Mouse (Mus musculus) right cerebral cortex, postnatal 4 days (tissue): ENCODE data around the gene Bpifb1.
"Not testable (repeated sequence)": the region's sequence is repeated elsewhere in the genome, so short reads cannot be mapped to it uniquely, and the experiment has no call there.

Source experiments
- DNase-seq: peaks from one replicate; pipeline ENCODE4 v3.0.0-alpha.2; 2022

Bpifb1 gene

DNA sequence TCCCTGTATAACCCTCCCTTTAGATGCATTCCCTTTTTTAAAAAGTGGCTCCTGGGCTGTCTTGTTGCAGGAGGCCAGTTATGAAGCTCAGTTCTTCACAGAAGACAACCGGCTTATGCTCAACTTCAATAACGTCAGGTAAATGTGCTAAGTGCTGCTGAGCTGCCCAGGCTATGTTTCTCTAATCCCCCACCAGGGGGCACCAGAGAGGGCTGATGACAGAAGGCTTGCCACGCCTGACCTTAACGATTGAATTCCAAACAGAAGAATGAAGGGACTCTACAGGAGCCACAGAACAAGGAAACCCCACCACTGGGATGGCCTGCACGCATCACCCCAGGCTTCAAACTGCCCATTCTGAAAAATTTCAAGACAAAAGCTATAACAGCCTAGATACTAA, 24.6 kb downstream of the Bpifb1 start:
- peak; percentile 75 for DNase-seq

DNA sequence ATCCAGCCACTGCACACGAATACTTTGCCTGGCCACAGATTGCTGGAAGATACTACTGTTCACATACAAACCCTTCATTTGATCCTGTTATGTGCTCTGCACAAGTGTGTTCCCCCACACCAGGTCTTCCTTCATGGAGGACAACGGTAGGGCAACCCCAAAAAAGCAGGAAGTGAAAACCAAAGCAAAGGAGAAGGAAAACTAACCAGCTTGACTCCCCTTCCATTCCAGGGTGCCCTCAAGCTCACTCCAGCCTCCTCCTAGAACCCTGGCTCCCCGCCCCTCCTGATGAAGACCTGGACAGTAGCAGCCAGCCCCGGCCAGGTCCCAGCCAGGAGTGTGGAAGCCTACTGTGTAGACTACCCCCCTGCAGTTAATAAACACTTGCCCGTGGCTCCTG, 29.3 kb downstream of the Bpifb1 start:
- no peak for DNase-seq

DNA sequence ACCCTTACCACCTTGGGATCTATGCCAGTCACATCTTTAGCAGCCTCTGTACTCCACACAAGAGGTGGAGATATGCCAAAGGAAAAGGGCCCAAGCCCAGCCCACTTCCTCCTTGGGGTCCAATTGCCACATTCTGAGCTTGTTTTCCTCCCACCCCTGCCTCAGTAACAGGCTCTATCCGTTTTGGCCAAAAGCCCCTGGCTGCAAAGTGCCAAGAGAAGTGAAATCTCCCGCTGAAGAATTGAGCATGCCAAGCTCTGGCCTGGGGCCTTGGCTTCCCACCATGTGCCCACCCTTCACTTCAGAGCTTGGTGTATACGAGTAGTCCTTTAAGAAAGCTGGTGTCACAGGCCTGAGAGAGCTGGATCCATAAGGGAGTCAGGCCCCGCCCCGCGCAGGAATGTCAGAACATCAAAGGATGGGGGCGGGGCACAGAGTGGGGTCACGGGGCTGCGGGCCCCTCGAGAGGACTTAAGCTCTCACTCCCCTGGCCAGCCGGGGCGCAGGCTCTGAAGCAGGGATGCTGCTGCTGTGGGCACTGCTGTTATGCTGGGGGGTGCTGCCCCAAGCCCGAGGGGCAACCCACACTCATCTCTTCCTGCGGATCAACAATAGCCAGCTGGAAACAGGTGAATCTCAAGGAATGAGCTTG, 32.8 kb downstream of the Bpifb1 start, which contains the start of gene Bpifb5:
Bpifb5 (plus strand) TSS at position 478 of the 652 bp plus-strand sequence.
- peak; percentile 45 for DNase-seq

DNA sequence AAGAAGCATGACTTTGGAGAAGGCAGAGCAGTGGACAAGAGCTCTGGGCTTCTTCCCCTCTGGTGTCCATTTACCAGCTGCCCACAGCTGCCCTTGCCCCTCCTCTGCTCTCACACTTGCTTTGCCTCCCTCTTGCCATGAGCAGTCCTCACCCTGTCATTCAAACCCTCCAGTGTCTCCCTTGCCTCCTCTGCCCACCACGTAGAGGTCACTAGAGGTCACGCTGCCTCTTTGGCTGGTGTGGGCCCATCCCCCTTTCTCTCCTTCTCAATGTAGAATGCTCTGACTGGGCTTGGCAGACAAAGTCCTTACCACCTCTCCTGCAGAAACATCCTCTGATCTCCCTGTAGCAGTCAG, 33.3 kb downstream of the Bpifb1 start:
- no peak for DNase-seq

DNA sequence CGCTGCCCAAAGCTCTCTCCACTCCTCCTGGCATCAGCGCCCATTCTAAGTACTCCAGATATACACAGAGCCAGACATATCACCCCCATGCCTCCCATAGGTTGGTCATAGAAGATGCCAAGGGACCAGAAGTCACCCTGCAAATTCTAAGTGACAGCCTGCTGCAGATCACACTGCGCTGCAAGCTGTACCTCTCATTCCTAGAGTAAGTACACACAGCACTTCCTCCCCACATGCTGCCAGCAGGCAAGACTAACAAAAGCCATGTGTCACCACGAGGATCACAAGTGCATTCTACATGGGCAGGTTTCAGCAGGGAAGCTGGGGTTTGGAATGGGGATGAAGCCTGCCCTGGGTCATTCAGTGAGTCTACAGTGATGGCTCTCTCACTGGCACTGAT, 36.4 kb downstream of the Bpifb1 start:
- DNase-seq: no peak

DNA sequence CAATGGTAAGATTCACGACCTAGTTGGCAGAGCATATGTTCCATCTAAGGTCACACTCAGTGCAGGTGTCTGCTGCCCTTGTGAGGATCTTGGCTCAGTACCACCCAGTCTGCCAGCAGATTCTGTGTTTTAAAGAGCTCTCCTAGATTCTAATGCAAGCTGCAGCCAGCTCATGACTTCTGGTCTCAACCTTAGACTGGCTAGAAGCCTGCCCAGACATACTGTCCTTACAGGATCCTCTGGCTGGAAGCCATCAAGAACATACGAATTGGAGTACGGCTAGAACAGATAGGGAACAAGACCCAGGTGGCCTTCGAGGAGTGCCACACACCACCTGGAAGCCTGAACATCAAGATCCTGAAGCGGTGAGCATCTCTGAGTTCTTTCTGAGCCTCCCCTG, 37.2 kb downstream of the Bpifb1 start:
- no peak for DNase-seq

DNA sequence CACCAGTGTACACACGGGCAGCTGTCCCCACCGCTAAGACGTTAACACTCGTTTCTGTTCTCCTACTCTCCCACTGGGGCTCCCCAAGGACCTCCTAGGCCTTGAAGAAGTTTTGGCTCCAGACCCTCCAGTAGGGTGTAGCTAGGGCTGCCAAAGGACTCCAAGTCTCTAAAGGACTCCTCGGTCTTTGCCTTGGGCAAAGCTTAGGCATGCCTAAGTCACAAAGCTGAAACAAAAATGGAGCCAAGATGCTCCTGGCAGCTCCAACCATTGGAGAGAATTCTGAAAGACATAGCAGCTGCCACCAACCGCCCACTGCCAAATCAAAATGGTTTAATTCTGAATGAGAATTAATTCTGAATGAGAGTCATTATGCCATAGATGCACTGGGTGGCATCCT, 42.8 kb downstream of the Bpifb1 start:
- DNase-seq: peak; percentile 26

DNA sequence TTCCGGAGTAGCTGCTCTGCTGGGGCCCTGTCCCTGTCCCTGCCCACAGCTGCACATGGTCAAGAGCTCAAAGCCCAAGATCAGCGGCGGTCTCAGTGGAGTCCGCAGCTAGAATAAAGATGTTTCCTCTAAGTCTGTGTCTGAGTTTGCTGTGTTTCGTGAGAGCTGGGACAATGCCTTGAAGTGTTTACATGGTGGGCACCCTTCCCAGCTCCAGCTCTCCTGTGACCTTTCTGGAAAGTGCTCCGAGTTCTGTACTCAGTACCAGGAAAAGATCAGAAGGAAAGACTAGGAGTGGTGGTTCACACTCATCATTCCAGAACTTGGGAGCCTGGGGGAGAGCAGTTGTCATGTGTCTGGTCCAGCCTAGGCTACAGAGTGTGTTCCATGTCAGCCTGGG, 50.2 kb downstream of the Bpifb1 start:
- no peak for DNase-seq

DNA sequence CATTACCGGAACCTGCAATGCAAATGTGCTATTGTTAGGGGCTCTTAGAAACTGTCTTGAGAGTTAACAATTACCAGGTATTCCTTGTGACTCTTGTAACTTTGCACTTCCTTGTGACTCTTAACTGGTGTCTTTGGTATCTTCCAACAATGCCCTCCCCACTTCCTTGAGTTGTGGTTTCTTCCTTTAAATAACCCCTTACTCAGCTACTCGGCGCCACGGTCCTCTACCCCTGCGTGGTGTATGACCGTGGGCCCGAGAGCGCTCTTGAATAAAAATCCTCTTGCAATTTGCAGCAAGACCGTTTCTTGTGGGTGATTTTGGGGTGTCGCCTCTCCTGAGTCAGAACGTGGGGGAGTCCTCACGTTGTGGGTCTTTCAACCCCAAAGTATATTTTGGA, 52.1 kb downstream of the Bpifb1 start:
- not testable (repeated sequence) for DNase-seq

DNA sequence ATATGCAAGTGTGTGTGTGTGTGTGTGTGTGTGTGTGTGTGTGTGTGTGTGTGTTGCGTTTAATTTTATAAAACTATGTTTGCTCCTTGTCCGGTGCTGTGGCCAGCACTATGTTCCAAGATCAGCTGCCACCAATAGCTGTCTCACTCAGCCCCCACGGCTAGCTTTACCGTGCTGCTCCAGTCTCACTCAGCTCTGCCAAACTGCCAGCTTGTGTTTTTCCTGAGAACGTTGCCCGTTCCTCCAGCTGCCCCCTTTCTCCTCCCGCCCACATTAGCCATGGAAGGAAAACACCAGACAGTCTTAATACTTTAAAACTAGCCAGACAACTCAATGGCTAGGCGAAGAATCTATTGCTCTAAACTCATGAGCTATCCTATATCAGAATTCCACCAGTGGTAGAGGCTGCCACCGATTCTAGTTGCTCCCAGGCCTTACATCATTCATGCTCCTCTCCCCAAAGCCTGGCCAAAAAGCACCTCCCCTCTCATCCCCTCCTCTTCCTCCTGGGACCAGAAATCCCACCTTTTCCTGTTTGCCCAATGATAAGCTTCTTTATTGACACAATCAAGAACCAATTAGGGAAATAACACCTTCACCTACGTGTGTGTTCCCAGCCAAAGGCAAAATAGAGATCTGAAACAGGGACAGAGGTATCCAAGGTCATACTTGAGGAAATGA, 52.9 kb downstream of the Bpifb1 start:
- DNase-seq: peak; percentile 11

DNA sequence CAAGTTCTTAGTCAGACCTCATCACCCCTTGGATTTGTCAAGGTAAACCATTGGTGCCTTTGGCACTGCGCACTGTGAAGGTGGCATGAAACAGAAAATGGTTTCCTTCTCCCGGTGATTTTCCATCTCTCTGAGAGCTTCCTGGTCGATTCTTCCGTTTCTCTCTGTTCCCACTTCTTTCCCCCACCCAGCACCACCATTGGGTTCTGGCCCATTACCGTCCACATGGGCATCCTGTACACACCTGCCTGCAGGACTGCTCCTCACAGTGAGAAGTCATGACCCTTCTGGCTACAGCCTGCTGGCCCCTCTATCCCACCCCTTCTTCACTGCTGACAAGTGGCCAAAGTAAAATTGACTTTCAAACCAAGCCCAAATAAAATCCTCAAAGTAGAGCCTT, 54.7 kb downstream of the Bpifb1 start:
- no peak for DNase-seq

DNA sequence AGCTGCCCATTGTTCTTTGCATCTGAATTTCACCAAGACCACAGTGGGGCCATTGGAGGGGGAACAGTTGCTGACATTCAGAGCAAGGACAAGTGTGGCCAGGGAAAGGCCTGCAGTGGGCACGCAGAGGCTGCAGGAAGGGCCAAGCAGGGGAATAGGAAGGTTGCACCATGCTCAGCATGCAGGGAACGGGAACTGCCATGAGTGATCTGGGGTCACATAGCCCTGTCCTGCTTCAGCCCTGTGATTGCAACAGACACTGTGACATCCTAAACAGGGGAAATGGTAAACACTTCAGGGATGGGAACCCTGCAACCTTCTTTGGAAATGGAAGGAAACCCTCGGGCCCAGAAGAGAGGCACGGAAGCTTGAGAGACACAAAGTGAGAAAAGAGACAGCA, 64.6 kb downstream of the Bpifb1 start:
- DNase-seq: not testable (repeated sequence)

DNA sequence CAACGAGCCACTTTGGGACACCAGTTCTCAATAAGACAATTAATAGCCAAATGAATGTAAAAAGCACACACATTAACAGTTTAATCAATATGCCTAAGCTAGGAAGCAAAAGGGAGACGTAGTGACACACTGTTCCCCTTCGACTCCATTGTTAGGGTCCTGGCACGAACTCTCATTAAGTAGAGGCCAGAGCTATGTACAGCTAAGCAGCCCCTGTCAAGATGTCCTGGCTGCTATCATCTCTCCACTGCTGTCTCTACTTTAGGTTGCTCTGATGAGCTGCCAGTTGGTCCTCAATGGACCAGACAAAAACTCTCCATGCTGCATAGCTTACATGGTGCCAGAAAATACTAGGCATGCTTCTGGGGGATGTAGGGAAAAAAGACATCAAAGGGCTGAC, 65.2 kb downstream of the Bpifb1 start:
- no peak for DNase-seq

DNA sequence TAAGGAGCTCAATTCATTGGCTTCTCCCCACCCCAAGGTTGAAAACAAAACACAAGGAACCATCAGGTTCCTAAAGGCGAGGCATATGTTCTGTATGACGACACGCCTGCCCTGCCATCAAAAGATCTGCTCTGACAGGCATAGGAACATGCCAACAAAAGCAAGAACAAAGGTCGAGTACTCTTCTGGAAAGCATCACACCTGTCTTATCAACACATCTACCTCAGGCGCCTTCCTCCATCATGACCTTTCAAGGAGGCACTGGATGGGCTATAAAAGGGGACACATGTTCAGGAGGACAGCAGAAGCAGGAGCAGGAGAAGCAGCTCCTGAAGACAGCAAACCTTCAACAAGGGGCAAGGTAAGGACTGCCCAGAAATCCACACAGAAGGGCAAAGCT, 66.9 kb downstream of the Bpifb1 start, which contains the start of gene Bpifb9a:
Bpifb9a (plus strand) TSS at position 301 of the 400 bp plus-strand sequence.
- DNase-seq: not testable (repeated sequence)

DNA sequence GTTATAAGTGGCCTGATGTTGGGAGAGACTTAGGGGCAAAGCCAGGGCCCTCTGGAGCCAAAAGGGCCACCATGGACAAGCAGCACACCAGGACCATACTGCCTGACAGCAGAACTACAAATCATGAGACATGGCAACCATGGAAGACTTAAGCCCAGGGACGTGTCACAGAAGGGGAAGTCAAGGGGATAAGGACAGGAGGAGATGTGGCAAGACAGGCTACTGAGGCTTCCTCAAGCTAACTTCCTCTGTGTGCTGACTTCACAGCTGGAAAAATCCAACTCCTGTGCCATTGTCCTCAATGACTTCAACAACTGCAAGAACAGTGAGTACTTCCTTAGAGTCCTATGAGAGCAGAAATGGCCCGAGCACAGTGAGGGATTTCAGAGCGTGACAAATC, 73.8 kb downstream of the Bpifb1 start:
- DNase-seq: not testable (repeated sequence)
